Mouse (Mus musculus) ovary, adult 18-20 months (tissue): ENCODE results near the gene Tsc22d2.
"Not testable (repeated sequence)": the region's sequence is repeated elsewhere in the genome, so short reads cannot be mapped to it uniquely, and the experiment has no call there.

ENCODE experiments used
- DNase-seq: peaks from one replicate; pipeline ENCODE4 v3.0.0; 2022; ENCODE audit warnings: low spot score, mixed read lengths

The Tsc22d2 gene

DNA sequence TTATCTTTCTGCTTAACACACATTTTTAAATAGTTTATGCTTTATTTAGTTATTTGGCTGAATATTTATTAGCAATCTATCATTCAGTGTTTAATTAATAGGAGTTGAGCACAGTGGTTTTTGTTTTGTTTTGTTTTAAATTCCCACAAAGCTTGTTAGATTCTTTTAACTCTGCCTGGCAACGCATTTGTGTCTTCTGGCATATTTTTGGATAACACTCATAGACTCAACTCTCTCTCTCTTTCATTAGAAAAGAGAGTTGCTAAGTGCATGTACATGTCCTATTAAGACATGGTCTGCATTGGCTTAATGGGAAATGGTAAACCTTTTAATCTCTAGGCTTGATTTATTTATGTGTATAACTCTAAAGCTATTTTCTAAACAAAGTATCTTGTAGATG is 14.3 kb downstream of the Tsc22d2 start:
- DNase-seq = no peak

DNA sequence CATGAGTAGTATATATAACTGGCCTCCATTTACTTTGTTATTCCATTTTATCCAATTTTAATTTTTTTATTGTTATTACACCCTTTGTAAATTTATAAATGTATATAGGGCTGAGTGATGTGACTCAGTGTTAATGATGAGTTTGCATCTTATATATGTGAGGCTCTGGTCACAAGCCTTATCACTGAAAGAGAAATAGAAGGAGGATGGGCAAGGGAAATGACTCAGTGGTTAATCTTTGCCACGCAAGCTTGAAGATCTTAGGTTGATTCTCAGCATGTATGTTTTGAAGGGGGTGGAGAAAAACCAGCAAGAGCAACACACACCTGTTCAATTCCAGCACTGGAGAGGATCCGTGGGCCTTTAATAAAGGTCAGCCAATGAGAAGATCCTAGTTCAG is 19.9 kb downstream of the Tsc22d2 start:
- DNase-seq = no peak

DNA sequence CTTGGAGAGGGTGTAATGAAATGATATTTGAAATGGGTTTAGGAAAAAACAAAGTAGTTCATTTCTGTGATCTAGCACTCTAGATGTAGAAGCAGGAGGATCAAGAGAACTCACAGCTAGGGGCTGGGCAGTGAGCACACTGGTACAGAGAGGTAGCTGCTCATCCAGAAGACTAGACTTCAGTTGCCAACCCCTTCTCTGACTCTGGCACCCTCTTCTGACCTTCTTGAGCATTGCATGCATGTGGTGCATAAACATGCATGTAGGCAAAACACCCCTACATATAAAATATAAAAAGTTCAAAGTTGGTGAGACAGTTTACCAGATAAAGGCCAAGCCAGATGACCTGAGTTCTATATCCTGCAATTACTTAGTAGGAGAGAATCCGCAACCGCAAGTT is 33.7 kb downstream of the Tsc22d2 start:
- DNase-seq = no peak

DNA sequence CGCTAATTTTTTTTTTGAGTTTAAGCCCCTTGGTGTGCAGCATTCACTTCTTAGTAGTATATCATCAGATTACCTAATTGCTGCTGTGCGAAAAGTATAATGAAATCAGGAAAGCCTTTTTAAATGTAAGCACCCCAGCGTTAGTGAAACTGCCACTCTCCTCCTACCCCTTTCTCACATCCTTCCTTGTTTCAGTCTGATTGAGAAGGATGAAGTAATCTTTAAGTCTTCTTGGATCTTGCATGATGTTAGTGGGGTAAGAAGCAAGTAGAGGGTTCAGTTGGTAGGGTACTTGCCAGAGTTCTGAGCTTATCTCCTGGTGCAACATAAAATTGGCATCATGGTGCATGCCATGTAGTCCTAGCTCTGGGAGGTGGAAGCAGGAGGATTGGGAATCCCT is 35.0 kb downstream of the Tsc22d2 start:
- DNase-seq = no peak

DNA sequence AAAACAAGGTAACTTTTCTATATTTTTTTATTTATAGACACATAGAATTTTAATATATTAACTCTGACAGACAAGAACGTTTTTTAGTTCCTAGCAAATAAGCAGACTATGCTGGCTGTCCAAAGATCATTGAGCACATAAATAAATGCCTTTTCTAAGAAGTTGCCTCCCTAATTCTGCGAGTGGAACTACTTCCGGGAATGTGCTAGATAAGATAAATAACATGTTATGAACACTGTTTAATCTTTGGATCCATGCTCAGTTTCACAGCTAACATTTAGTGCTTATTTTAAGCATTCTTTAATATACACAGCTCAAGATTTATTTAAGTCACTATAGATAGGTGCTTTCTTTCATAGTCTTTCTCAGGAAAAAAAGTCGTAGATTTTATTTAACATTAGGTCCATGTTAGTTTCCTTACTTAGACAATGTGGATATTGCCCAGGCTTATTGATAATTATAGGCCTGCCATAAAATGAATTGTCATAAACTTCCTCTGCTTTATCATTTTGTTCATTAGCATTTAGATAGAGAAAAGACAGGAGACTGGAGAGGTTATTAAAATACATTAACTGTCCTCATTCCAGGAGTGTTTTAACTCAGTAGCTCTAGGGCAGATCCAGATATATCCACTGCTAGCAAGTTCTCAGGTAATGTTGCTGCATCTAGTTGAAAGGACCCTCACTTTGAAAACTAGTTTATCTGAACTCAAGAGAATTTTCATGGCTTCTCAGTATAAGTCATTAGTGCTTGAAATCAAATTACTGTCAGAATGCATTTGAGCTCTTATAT is 40.1 kb downstream of the Tsc22d2 start:
- no peak for DNase-seq

DNA sequence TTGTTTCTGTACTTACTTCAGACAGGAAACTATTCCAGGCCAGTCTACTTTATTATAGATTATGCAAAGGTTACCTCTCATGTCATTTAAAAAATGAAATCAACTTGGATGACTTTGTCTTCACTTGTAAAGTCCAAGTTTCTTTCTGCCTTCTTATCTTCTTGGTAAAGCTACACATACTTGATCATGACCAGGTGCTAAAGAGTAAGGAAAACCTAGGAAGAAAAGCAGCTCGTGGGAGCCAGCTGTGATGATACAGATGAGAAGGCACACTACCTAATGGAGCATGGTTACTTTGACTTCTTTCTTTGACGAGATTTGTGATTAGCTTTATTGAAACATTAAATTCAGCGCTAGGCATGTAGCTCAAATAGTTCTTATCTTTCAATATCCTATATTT is 40.7 kb downstream of the Tsc22d2 start:
- DNase-seq = no peak

DNA sequence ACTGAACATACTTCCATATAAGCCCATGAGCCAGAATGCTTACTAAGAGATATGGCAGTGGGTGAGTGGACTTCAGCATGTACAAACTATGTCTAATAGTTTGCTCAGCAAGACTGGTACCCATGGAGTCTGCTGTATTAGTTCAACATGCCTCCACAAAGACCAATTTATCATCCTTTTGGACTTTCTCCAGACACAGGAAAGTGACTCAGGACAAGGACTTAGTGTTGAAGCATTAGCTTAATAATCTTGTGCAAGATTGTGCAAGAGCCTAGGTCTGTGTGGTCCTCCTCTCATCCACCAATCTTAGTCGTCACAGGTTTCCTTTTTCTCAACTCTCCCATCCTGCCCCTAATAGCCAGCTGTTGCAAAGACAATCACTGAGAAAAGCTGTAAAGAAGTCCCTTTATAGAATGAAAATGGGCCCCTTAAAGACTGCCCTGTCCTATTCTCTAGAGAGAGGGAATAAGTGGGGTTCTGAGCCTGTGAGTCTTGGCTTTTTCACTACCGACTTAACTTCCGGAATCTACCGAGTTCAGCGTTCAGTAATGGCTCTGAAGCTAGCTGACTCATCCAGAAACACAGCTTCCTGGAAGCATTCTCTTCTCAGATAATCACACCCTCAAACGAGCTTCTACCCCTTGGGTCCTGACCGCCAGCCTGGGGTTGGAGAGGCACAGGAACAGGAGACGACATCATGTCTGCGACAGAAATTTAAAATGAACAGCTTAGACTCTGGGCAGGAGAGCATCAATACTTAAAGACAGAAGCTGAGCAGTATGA is 55.3 kb downstream of the Tsc22d2 start:
- no peak for DNase-seq

DNA sequence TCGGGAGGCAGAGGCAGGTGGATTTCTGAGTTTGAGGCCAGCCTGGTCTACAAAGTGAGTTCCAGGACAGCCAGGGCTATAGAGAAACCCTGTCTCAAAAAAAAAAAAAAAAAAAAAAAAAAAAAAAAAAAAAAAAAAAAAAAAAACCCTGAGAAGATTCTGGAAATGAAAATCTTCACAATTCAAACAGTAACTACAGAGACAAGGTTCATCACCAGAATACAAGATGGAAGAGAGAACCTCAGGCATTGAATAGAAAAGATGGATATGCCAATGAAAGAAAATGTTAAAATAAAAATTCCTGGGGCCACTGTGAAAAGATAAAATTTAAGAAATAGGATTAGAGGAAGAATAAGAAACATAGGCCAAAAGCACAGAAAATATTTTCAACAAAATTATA is 60.8 kb downstream of the Tsc22d2 start:
- DNase-seq = not testable (repeated sequence)

DNA sequence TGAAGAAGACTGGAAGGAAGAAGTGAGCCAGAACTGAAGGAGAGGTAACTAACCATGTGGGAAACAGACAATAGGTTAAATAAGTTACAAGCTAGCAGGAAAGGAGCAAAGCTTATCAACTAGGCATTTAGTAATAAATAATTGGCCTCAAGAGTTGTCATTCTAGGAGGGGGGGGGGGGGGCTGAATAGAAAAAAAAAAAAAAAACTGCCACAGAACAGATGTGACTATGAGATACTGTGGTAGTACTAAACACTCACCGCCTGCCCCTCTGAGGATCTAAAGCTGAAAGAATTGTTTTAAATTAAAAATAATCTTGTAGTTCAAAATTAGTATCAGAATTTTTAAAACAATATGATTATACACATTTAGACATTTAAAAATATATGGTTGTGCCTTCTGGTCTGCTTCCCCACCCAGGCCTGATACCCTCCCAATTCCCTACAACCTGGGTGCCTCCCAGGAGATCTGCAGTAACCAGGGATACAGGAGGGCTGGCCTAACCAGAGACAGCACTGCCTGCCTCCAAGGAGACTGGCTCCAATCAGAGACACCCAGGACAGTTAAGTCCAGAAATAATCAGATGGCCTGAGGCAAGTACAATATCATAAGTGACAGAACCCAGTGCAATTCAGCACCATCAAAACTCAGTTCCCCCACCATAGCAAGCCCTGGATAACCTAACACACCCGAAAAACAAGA is 64.4 kb downstream of the Tsc22d2 start:
- DNase-seq = no peak

DNA sequence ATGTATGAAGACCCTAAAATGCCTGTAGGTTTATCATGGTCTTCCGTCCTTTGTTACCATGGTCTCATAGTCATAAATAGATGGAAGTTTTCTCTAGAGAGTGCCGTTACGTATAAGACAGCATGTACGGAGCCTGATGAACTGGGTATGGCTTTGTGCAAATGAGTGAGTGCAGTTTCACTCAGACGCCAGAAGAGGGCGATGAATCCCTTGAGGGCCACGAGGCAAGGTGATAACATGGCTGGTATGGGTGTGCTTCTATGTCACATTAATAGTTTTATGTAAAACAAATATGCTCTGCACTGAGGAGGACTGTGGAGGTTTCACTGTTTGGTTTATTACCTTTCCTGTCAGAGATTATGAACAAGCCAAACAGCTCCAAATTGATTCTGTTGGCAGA is 71.4 kb downstream of the Tsc22d2 start:
- no peak for DNase-seq

DNA sequence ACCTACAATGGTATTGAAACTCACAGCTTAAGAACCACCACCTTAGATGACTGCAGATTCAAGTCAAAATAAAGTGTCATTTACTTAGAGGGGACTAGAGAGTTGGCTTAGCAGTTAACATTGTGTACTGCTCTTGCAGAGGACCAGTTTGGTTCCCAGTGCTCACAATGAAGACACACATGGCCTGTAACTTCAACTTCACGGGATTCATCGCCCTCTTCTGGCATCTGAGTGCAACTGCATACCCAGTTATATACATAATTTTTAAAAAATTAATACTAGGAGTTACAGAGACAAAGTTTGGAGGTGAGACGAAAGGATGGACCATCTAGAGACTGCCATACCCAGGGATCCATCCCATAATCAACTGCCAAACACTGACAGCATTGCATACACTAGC is 72.6 kb downstream of the Tsc22d2 start:
- no peak for DNase-seq

DNA sequence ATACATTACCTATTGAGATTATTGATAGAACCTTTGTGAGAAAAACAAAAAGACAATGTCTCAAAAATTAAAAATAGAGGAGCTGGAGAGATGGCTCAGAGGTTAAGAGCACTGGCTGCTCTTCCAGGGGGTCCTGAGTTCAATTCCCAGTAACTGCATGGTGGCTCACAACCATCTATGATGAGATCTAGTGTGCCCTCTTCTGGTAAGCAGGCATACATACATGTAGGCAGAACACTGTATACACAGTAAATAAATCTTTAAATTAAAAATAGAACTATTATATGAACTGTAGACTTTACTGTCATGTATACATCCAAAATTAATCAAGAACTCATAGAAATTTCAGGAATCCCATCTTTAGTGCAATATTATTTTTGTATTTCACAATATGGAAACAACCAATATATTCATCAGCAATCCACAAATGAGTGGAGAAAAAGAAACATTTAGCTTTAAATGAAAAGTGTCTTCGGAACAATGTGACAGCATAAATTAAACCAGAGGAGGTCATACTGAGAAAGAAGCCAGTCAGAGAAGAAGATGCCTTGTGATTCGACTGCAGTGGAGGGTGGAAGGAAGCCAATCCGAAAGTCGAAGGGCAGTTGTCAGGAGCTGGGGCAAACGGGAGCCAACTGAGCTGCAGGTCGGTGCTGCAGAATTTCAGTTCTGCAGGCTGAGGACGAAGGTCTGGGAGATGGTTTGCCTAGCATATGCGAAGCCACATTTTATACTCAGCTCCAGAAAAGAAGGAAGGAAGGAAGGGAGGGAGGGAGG is 73.7 kb downstream of the Tsc22d2 start:
- DNase-seq = no peak

DNA sequence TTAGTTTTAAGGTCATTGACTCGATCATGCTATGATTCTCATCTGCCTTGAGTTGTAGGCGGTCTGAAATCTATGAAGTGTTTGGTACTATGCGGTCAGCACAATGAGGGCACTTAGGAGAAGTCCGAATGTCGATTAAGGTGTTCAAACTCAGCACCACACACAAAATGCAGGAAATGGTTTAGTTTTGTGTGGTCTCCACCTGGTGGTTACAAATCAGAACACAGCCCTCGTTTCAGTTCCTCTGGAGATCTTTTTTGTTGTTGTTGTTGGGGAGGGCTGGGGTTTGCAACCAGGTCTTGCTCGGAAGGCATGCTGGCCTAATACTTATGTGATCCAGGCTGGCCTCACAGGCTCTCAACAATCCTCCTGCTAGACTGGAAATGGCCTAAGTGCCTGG is 76.3 kb downstream of the Tsc22d2 start:
- no peak for DNase-seq

DNA sequence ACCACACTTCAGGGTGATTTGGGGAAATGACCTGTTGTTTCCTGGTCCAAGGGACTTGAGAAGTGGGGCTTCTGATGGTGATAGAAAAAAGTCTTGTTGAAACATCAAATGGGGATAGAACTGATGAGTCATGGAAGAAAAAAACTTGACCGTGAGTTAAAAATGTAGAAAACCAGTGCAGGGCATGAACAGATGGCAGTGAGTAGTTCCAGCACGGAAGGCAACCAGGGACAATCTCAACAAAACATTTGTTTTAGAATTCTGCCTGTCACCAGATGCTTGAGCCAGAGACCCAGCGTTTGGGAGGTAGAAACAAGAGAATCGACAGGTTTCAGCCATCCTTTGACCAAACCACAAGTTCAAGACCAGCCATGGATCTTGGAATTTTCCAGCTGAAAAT is 79.1 kb downstream of the Tsc22d2 start:
- DNase-seq = no peak

DNA sequence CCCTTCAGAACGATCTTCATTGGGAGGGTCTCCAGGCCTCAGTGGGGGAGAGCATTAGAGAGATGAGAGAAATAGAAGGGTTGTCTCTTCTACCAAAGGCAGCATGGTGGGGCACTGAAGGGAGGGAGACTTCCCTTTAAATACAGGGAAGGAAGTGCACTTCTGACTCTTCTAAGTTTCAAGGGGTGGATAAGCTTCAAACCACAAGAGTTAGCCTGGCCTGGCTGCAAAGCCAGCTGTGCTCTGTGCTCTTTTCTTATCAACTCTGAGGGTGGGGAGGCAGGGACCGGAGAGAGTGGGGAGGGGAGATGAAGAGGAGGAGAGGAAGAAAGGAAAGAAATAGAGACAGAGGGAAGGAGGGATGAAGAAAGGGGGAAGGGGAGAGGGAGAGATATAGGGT is 87.4 kb downstream of the Tsc22d2 start:
- DNase-seq = no peak

DNA sequence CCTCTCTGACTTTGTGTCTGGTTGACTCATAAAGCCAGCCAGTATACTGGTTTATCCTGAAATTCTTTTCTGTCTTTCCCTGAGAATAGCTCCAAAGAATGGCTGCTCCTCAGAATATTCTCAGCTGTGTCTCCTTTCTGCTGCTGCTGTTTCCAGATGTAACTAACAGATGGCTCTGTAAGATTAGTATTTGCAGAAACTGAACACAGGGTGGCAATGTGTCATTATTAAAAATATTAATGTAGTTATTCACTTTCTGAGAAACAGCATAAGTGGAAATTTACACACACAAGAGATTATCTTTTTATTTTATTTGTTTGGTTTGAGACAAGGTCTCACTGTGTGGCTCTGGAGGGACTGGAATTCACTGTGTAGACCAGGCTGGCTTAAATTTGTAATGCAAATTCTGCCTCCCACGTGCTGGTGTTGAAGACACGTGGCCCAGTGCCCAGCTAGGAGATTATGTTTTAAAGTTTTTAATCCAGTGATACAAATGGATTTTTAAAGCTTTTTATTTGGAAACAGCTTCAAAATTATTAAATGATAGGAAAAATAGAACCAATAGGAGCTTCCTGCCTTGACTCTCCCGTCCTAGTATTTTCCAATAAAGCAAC is 89.3 kb downstream of the Tsc22d2 start:
- DNase-seq = no peak

DNA sequence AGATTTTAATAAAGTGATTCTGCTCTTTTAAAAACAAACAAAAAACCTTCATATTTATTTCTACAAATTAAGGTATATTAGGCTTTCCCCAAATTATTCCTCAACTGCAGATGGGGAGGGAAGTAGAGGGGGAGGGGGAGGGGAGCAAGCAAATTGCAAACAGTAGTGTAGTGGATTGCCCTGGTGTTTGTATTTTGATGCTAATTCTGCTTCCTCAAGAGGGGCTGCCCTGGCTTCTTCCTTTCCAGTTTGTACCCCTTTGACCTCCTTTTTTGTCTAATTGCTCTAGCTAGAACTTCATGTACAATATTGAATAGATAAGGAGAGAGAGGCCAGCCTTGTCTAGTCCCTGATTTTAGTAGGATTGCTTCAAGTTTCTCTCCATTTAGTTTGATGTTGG is 90.2 kb downstream of the Tsc22d2 start:
- DNase-seq = no peak

DNA sequence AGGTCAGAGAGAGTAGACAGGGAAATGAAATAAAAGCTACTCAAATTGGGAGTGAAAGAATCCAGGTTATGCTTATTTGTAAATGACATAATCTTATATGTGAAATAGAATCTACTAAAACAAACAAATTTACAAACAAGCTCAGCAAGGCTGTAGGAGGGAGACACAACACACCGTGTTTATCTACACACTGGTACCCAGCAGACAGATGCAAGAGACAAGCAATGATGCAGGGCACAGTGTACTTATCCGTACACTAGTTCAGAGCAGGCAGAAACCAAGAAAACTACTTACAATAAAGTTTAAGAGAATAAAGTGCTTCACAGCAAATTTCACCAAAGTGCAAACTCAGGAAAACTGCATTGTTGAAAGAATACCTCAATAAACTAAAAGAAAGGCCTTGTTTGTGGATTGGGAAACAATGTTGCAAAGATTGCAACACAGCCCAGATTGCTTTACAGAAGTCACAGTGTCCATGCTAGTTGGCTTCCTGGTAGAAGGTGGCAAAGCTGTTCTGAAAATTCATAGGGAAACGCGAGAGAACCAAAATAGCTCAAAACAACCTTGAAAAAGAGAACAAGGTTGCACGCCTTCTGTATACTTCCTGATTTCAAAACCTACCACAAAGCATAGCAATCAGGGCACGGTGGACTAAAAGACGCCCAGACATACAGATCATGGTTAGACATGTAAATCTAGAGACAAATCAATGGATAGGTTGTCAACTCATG is 93.7 kb downstream of the Tsc22d2 start:
- no peak for DNase-seq

DNA sequence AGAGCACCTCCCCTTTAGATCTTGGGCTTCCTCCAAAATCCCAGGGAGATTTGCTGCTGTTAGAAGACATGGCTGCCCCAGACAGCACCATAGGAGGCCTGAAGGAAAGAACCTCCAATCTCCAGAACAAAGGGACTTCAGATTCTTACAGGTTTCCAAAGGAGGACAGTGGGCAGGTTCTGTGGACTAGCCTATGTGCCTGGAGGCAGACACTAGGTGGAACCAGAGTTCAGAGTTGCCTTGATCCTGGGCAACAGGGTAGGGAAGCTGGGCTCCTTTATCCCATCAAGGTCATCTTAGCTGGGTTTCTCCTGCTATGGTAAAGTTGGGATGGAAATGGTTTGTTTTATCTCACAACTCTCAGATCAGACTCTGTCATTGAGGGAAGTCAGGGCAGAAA is 97.1 kb downstream of the Tsc22d2 start:
- no peak for DNase-seq

DNA sequence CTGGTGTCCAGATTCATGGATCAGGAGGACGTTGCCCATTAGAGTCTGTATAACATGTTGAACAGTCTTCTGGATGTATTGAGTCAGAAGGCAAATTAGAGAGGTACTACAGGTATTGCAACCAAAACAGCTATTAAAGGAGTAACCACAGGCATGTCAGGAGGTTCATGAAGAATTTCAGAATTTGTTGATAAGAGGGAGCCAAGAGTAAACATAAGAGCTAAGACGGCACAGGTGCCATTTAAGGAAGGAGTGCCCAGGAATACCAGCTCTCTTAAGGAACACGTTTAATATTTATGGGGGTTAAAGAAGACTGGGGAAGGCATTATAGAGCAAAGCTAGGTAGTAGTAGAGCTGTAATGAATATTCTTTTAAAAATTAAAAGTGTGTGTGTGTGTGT is 98.2 kb downstream of the Tsc22d2 start:
- no peak for DNase-seq

DNA sequence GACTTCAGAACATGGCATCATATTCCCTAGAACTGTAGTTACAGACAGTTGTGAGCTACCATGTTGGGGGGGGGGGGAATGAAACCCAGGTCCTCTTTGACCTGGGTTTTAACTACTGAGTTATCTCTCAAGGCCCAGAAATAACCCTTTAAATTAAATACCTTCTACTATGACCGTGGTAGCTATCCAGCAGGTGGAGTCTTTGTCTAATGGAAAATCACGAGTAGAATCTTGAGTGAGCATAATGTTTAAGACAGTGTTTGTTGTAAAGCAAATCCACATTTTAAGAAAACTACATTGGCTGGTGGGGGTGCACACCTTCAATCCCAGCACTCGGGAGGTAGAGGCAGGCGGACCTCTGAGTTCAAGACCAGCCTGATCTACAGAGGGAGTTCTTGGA is 99.0 kb downstream of the Tsc22d2 start:
- no peak for DNase-seq
